Mouse (Mus musculus): Measurements from ENCODE around the gene Txnip.

DNA sequence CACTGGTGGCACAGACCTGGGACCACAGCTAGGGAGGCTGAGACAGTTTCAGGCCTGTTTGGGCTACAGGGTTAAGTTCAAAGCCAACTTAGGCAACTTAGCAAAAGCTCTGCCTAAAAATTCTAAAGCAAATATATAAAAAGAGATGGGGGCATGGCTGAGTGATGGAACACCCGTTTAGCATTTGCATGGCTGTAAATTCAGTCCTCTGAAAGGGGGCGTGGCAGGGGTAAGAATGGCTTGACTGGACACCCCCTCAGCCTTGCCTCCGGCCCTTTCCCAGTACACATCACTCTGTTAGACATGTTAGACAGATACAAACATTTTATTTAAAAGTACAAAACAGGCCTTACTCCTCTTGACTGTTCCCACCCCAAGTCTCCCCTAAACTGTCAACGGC lies 19.8 kb downstream of the Txnip start:
- no peak for TF ChIP-seq TAL1 (conservative IDR thresholded peaks at IDR 0.05; ENCODE audit: low read depth, low read length)
- no peak for TF ChIP-seq CTCF (IDR thresholded peaks at IDR 0.05; ENCODE audit: low read depth, low read length)
